Mouse (Mus musculus) lung, adult 2 months (tissue): ENCODE measurements around the gene Ablim1. TPM values are rescaled to one million over a fixed set of nuclear protein-coding genes. Genes with fewer than 3 reads are reported as not detected.

Experiments
- DNase-seq: peaks from one replicate; pipeline ENCODE4 v3.0.0; 2022
- H3K4me1 ChIP-seq: fragments of 200-500 bp; 2 replicates; pipeline ENCODE4 v1.6.1; 2011; ENCODE audit warnings: low read length; ENCODE audit not compliant: control insufficient read depth, insufficient read depth
- H3K4me3 ChIP-seq: fragments of 200-500 bp; replicated peaks from 2 replicates; pipeline ENCODE3; 2011; ENCODE audit warnings: low read depth, mild to moderate bottlenecking, control low read depth, low read length; ENCODE audit errors: extremely low read depth
- CTCF ChIP-seq: fragments of 200-500 bp; IDR thresholded peaks from 2 replicates; pipeline ENCODE4 v1.5.1; 2011; ENCODE audit warnings: mild to moderate bottlenecking, low read length, control low read depth; ENCODE audit not compliant: insufficient read depth
- POLR2A ChIP-seq: fragments of 200-500 bp; IDR thresholded peaks from 2 replicates; pipeline ENCODE4 v1.6.1; 2011; ENCODE audit warnings: low read depth, mild to moderate bottlenecking, control low read depth, low read length, borderline replicate concordance; ENCODE audit errors: extremely low read depth
- WGBS: fragments of 180-500 bp; shearing (Covaris S2); methylation state at CpG from one replicate; pipeline ENCODE4 v1.1.7; 2018; 5-methylcytosine and 5-hydroxymethylcytosine counted together
- polyA plus RNA-seq: library from polyadenylated mRNA; depleted of rRNA; stranded (reverse); fragments of >200 nt; gene quantifications from 2 replicates; pipeline ENCODE4 v1.2.3, GENCODE M21; 2012

Ablim1 gene
- polyA plus RNA-seq, 1 experiment = 71.3 TPM

- Histone ChIP-seq H3K4me3 (no peak overlapping the region), H3K4me1 (no peaks in the 10 kb centered on the region)
- 73% methylated on average over 9 of the region's 9 CpGs for WGBS
- no peak for TF ChIP-seq POLR2A
- no peak for TF ChIP-seq CTCF
- DNase-seq = no peak
Measured at GRCm38 (mm10) chr19:57047671-57048320, 266.9 kb downstream of the Ablim1 start.

DNA sequence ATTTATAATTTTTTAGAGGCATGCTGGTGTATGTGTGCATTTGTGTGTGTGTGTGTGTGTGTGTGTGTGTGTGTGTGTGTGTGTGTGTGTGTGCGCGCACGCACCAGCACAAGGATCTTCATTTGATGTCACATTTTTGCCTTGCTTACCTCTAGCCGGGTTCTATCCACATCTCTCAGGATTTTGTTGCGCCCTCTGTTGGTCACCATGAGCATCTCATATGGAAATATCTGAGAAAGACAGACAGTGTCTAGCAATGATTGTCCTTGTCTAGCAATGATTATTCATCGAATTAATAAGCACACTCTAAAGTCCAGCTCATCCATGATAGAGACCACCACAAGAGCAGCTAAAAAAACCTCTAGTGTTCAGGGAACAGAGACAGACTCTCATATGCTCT, 275.5 kb downstream of the Ablim1 start:
- Histone ChIP-seq H3K4me1 (no peaks in the 10 kb centered on the region), H3K4me3 (no peak overlapping the region)
- 64% methylated on average over 6 of the region's 6 CpGs for WGBS
- TF ChIP-seq POLR2A (no peak), CTCF (0 out of 2 replicates have a peak, but pooled peaks have one; percentile 30)
- DNase-seq = no peak

GRCm38 (mm10) chr19:57036860-57037259, 277.9 kb downstream of the Ablim1 start:
- no peak overlapping the region for H3K4me3 ChIP-seq
- no peak for DNase-seq
- WGBS = 88% methylated on average over 15 of the region's 15 CpGs
- H3K4me1 ChIP-seq = no peaks in the 10 kb centered on the region
- TF ChIP-seq POLR2A (no peak), CTCF (no peak)

- Histone ChIP-seq H3K4me1 (peaks cover 24% of the 10 kb centered on the region), H3K4me3 (no peak overlapping the region)
- TF ChIP-seq CTCF (peak; percentile 89), POLR2A (peak; percentile 8; the same call in 1 of the 2 replicates)
- WGBS = 64% methylated on average over 4 of the region's 4 CpGs
- peak; percentile 63 for DNase-seq
Measured at GRCm38 (mm10) chr19:57031582-57031981, 283.1 kb downstream of the Ablim1 start.

- WGBS = 83% methylated on average over 6 of the region's 6 CpGs
- no peak for TF ChIP-seq POLR2A
- TF ChIP-seq CTCF = no peak
- Histone ChIP-seq H3K4me1 (peaks cover 24% of the 10 kb centered on the region), H3K4me3 (no peak overlapping the region)
- DNase-seq = no peak
Measured at GRCm38 (mm10) chr19:57029461-57029860, 285.3 kb downstream of the Ablim1 start.

DNA sequence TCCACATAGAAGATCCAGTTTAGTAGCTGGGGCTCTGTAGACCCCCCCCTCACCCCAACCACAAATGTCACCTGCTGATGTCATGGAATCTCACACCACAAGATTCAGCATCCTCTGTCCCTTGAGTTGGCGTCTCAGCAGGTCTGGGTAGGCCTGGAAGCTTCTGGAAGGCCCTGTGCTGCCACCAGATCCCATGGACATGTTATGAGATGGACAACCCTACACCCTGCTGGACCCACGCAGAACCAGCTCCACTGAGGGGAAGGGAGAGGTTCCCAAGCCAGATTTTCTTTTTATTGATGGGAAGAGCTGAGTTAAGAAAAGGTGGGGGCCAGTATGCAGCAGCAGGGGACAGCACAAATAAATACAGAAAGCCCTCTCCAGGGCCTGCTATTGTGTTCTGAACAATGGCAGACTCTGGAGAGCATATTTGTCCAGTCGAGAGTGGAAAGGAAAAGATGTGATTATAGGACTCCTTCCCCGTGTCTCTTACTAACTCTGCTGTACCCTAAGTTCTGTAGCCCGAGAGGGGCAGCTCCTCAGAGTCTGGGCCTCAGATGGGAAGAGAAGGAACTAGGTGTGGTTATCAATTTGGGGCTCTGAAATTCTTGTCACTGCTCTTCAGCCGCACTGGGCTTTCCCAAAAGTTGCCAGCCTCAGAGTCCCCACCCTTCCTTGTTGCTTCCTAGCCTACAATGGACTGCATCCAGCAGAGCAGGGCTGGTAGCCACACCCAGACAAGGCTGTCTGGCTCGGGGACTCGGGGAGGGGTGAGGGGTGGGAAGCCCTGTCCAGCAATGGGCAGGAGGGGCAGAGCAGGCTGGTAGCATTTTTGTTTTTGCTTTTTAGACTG, 286.2 kb downstream of the Ablim1 start:
- H3K4me1 ChIP-seq = peaks cover 24% of the 10 kb centered on the region
- no peak overlapping the region for H3K4me3 ChIP-seq
- 28% methylated on average over 8 of the region's 8 CpGs for WGBS
- DNase-seq = peak; percentile 23
- 0 out of 2 replicates have a peak, but pooled peaks have one; percentile 1 for TF ChIP-seq POLR2A
- TF ChIP-seq CTCF = peak; percentile 22; the same call in 1 of the 2 replicates

DNA sequence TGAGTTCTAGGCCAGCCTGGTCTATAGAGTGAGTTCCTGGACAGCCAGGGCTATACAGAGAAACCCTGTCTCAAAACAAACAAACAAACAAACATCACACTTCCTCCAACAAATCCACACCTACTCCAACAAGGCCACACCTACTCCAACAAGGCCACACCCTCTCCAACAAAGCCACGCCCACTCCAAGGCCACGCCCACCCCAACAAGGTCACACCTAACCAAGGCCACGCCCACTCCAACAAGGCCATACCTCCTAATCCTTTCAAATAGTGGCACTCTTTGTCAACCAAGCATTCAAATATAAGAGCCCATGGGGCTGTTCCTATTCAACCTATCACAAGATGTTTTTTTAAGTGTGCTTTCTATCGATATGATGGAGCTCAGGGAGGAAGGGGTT, 288.2 kb downstream of the Ablim1 start:
- DNase-seq = no peak
- peaks cover 22% of the 10 kb centered on the region for H3K4me1 ChIP-seq
- TF ChIP-seq CTCF (no peak), POLR2A (no peak)
- no peak overlapping the region for H3K4me3 ChIP-seq
- WGBS = 62% methylated on average over 4 of the region's 4 CpGs

- TF ChIP-seq CTCF = no peak
- TF ChIP-seq POLR2A = no peak
- WGBS = 67% methylated on average over 8 of the region's 8 CpGs
- H3K4me1 ChIP-seq = peaks cover 2% of the 10 kb centered on the region; the same call in 1 of the 2 replicates
- H3K4me3 ChIP-seq = no peak overlapping the region
- DNase-seq = no peak
Measured at GRCm38 (mm10) chr19:57017785-57018179, 296.9 kb downstream of the Ablim1 start.

- H3K4me1 ChIP-seq = peaks cover 2% of the 10 kb centered on the region; the same call in 1 of the 2 replicates
- WGBS = 15% methylated on average over 15 of the region's 15 CpGs
- peak overlapping the region; percentile 20 for H3K4me3 ChIP-seq
- TF ChIP-seq POLR2A (no peak), CTCF (no peak)
- no peak for DNase-seq
Measured at GRCm38 (mm10) chr19:57016995-57017784, 297.5 kb downstream of the Ablim1 start.
